Mouse (Mus musculus) ES-E14 (cell line): Measurements from ENCODE around the gene Pik3ap1. TPM values are rescaled to one million over a fixed set of nuclear protein-coding genes. Genes with fewer than 3 reads are reported as not detected.

Source experiments
- DNase-seq: peaks from one replicate; pipeline ENCODE4 v3.0.0-alpha.2; 2013; ENCODE audit warnings: low read depth, low spot score
- H3K27ac ChIP-seq: 2 replicates; pipeline ENCODE4 v1.5.1; 2012; ENCODE audit warnings: low read depth, mild to moderate bottlenecking, low read length, moderate library complexity, mixed read lengths; ENCODE audit not compliant: poor library complexity, insufficient read depth, severe bottlenecking
- H3K36me3 ChIP-seq: 2 replicates; pipeline ENCODE4 v1.6.1; 2012; ENCODE audit warnings: mild to moderate bottlenecking, low read length, moderate library complexity, mixed read lengths; ENCODE audit not compliant: control insufficient read depth, poor library complexity, insufficient read depth, severe bottlenecking
- H3K4me1 ChIP-seq, 2 experiments: fragments of 150-350 bp in 1 of 2; sonication (generic) in 1 of 2; 2 replicates each; pipeline ENCODE4 v1.6.1; 2012; ENCODE audit warnings: low read length in 2 of 2, mild to moderate bottlenecking in 1 of 2, mixed read lengths in 1 of 2; ENCODE audit not compliant: control insufficient read depth in 2 of 2, insufficient read depth in 2 of 2, poor library complexity in 1 of 2
- H3K4me3 ChIP-seq, 2 experiments: fragments of 150-350 bp in 1 of 2; sonication (generic) in 1 of 2; 2 replicates each; pipeline ENCODE4 v1.5.1; 2012; ENCODE audit warnings: low read length in 2 of 2, low read depth in 1 of 2, mild to moderate bottlenecking in 1 of 2, mixed read lengths in 1 of 2; ENCODE audit not compliant: insufficient read depth in 1 of 2, poor library complexity in 1 of 2, severe bottlenecking in 1 of 2
- H3K9ac ChIP-seq: 2 replicates; pipeline ENCODE4 v1.6.1; 2012; ENCODE audit warnings: low read depth, mild to moderate bottlenecking, low read length, mixed read lengths; ENCODE audit not compliant: poor library complexity, insufficient read depth, severe bottlenecking
- H3K9me3 ChIP-seq: fragments of 150-350 bp; sonication (generic); 2 replicates; pipeline ENCODE4 v1.6.1; 2012; ENCODE audit warnings: low read depth, mild to moderate bottlenecking, low read length; ENCODE audit not compliant: control insufficient read depth, insufficient read depth
- CHD2 ChIP-seq: IDR thresholded peaks from 2 replicates; pipeline ENCODE4 v1.6.1; 2014; ENCODE audit warnings: mild to moderate bottlenecking, low read depth, low read length, inconsistent platforms
- HCFC1 ChIP-seq: IDR thresholded peaks from 2 replicates; pipeline ENCODE4 v1.6.1; 2012; ENCODE audit warnings: low read length, inconsistent platforms, borderline replicate concordance; ENCODE audit not compliant: insufficient read depth
- MAFK ChIP-seq: IDR thresholded peaks from 2 replicates; pipeline ENCODE4 v1.6.1; 2014; ENCODE audit warnings: mild to moderate bottlenecking, low read depth, low read length, inconsistent platforms; ENCODE audit not compliant: insufficient read depth
- ZC3H11A ChIP-seq: IDR thresholded peaks from 2 replicates; pipeline ENCODE4 v1.6.1; 2012; ENCODE audit warnings: low read depth, mild to moderate bottlenecking, inconsistent platforms, low read length, borderline replicate concordance
- ZNF384 ChIP-seq: IDR thresholded peaks from 2 replicates; pipeline ENCODE4 v1.6.1; 2012; ENCODE audit warnings: low read depth, low read length, inconsistent platforms
- in situ Hi-C, 2 experiments: fragments of 600-800 bp; cut with MboI; formaldehyde crosslinking; loops; one replicate each; pipeline ENCODE4 v1.15.1; 2025; ENCODE audit warnings: low sequenced_read_pairs in 2 of 2, inconsistent platforms in 1 of 2; ENCODE audit not compliant: unreplicated experiment in 2 of 2
- total RNA-seq: library from RNA; depleted of rRNA; stranded (reverse); fragments of 300-350 nt; gene quantifications from 2 replicates; pipeline ENCODE4 v1.2.3, GENCODE M21; 2012

Gene Pik3ap1
- total RNA-seq, 1 experiment: 1.1 TPM

DNA sequence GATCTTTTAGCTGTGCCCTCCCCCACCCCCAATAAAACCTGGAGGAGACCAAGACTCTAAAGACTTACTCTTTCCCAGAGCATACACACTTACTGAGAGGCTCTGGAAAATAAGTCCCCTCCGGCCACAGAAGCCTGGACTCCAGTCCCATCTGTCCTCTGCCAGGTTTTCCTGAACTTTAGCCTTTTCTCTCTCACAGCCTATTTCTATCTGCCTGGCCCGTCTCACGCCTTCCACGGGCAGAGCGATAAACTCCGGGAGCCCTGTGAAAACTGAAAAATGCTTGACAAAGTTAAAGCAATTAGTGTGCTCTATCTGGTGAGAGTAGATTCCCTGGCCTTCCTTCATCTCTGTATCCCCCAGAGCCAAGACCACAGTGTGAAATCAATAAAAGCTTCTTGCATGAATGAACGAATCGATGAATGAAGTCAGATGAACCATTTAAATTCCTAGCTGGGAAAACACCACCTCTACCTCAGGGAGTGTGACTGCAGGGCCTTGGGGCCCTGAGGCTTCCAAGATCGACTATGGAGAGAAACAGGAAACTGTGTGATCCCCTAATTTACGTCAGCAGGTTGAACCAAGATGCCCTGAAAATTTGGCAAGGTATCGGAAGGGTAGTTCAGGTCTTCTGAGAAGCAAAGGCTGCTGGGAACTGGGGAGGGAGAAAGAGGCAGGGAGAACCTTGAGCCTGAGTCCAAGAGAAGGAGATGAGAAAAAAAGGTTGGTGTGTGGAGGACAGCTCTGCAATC, 38.6 kb downstream of the Pik3ap1 start:
- Histone ChIP-seq H3K27ac (no peak overlapping the region), H3K4me1 (no peaks in the 10 kb centered on the region), H3K9ac (no peak overlapping the region), H3K36me3 (no peaks in the 10 kb centered on the region), H3K9me3 (no peaks in the 10 kb centered on the region), H3K4me3 (no peak overlapping the region)
- no peak for TF ChIP-seq ZC3H11A
- no peak for TF ChIP-seq HCFC1
- no peak for TF ChIP-seq CHD2
- no peak for TF ChIP-seq ZNF384
- TF ChIP-seq MAFK: no peak
- DNase-seq: no peak
- in situ Hi-C loops: no loop called here

DNA sequence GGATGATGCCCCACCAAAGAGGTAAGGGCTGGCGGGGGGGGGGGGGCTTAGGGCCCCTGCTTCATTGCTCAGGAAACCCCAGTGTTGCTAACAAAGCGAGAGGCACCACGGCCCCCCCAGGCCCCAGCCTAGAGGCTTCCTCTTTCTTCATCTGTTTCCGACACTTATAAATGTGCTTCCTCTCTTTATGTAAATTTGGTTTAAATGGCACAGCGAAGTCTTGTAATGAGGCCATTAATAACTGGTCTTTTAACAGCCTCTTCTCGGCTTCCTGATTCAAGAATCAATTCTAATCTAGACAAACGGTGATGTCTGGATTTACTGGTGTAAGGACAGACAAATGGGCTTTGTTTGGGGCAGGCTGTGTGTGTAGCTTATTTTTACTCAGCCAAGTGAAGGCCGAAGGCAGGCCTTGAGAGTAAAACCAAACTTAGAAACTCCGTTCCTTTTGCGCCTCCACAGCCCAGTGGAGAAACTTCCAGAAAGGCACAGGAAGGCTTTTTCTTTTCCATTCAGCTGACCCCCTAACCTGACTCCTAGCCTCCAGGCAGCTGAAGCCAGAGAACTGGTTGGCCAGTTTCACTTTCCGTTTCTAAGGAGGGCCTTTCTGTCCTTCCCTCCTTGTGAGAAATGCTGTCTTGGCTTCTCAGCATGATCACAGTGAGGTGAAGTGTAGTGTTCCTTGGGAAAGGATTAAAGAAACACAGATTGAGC, 39.7 kb downstream of the Pik3ap1 start:
- TF ChIP-seq HCFC1: no peak
- no peak for TF ChIP-seq MAFK
- no peak for TF ChIP-seq ZC3H11A
- TF ChIP-seq CHD2: no peak
- Histone ChIP-seq H3K9ac (no peak overlapping the region), H3K36me3 (no peaks in the 10 kb centered on the region), H3K4me3 (no peak overlapping the region), H3K27ac (no peak overlapping the region), H3K9me3 (no peaks in the 10 kb centered on the region), H3K4me1 (no peaks in the 10 kb centered on the region)
- no peak for DNase-seq
- in situ Hi-C loops: no loop called here

GRCm38 (mm10) chr19:41344666-41345027, 40.3 kb downstream of the Pik3ap1 start:
- H3K4me1 ChIP-seq: no peaks in the 10 kb centered on the region
- no peak overlapping the region for H3K4me3 ChIP-seq
- no peak for DNase-seq
- no peak for TF ChIP-seq ZNF384
- H3K9ac ChIP-seq: no peak overlapping the region
- no peaks in the 10 kb centered on the region for H3K36me3 ChIP-seq
- no peaks in the 10 kb centered on the region for H3K9me3 ChIP-seq
- H3K27ac ChIP-seq: no peak overlapping the region
- in situ Hi-C loops: no loop called here

GRCm38 (mm10) chr19:41342592-41343090, 42.3 kb downstream of the Pik3ap1 start:
- Histone ChIP-seq H3K27ac (no peak overlapping the region), H3K9ac (no peak overlapping the region), H3K4me1 (no peaks in the 10 kb centered on the region), H3K9me3 (no peaks in the 10 kb centered on the region), H3K36me3 (no peaks in the 10 kb centered on the region), H3K4me3 (no peak overlapping the region)
- TF ChIP-seq MAFK (no peak), HCFC1 (no peak), CHD2 (no peak), ZNF384 (no peak), ZC3H11A (no peak)
- DNase-seq: no peak
- in situ Hi-C loops: no loop called here

DNA sequence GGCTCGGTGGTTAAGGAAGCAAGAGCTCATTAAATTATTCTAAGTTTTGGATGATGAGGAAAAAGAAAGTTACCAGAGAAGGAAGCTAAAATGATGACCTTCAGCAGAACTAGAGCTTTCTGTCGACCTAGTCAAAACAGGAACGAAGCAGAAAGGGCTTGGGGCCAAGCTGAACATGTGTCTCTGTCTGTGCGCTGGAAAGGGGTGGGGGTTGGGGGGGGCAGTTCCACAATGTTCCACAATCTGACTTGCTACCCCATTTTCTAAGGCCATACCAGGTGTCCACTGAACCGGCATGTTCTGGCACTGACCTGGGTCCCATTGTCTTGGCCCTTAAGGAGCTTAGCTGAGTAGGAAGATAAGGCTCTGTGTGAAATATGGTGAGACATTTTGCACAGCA, 43.2 kb downstream of the Pik3ap1 start:
- H3K4me3 ChIP-seq: no peak overlapping the region
- H3K9ac ChIP-seq: no peak overlapping the region
- in situ Hi-C loops: no loop called here
- H3K36me3 ChIP-seq: no peaks in the 10 kb centered on the region
- DNase-seq: no peak
- H3K27ac ChIP-seq: no peak overlapping the region
- no peaks in the 10 kb centered on the region for H3K9me3 ChIP-seq
- H3K4me1 ChIP-seq: no peaks in the 10 kb centered on the region
- TF ChIP-seq HCFC1 (no peak), CHD2 (no peak), MAFK (no peak), ZC3H11A (no peak), ZNF384 (no peak)
